Mouse (Mus musculus) MN1 (cell line): Measurements from ENCODE around the gene Scgb2b11.
"Not testable (repeated sequence)": the region's sequence is repeated elsewhere in the genome, so short reads cannot be mapped to it uniquely, and the experiment has no call there.

ENCODE experiments used
- DNase-seq: peaks from one replicate; pipeline ENCODE4 v3.0.0-alpha.2; 2016; ENCODE audit warnings: low spot score

Scgb2b11 gene

DNA sequence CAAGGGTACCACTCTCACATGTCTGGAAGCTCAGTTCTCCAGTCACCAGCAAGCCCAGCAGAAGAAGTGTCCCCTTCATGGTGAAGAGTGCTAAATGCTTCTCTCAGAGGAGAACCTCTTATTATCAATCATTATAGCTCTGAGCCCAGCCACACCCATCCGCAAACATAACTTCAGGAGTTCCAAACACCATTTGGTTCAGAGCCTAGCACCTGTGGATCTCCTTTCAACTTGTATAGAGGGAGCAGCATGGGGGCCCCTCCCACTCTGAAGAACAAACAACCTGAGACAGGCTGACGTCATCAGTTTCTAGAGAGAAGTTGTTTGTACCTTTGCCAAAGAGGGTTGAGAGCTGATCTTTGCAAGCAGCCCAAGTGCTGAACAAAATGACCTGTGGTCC is at the start of gene Scgb2b11:
Gene Scgb2b11 (minus strand): TSS at position 101 of the 400 bp plus-strand sequence.
- not testable (repeated sequence) for DNase-seq

DNA sequence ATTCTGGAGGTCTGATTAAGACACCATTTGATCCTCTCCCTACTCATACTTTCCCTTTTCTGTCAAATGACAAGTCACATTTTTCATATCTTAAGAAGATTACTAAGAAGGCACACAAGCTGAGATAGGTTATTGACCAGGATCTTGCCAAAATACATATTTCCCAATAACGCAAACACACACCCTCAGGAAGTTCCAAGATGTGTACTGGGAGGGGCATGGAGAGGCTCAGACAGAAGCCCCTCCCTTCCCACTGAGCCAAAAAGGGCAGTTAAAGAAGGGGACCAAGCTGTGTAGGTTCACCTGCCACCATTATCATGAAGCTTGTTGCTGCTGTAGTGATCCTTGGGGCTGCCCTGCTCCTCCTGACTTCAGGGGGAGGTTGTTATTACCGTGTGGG is 11.6 kb upstream of the Scgb2b11 start, which contains the start of gene Scgb1b11:
Gene Scgb1b11 (plus strand): TSS at position 301 of the 400 bp plus-strand sequence.
- DNase-seq = not testable (repeated sequence)
